ENCODE assay signal across 14 mouse cellular contexts in genomic region chr1:69585546-69585945, GRCm38 (mm10).
"Had no signal": no experiment of that assay in that cellular context is flagged by ENCODE, and none has a peak within 500 bp of the region (broad histone marks: within the 10 kb centered on the region; RNA-seq: fewer than 3 reads in every experiment).

No protein-coding gene starts in this region.

- DNase-seq: kidney, postnatal 14 days; kidney, postnatal 4 days; left cerebral cortex, postnatal 4 days; liver, embryonic 13.5 days; lung, adult 2 months; lung, postnatal 14 days; lung, postnatal 4 days; midbrain, embryonic 14.5 days; right cerebral cortex, adult 18-20 months; right cerebral cortex, postnatal 14 days; right cerebral cortex, postnatal 4 days; thymus, adult 2 months; thymus, postnatal 14 days; thymus, postnatal 4 days had no signal
